Mouse (Mus musculus) cerebral cortex, adult 2 months (tissue): ENCODE results near the gene Fgfr2.

ENCODE experiments used
- WGBS: fragments of 180-500 bp; shearing (Covaris S2); methylation state at CpG from one replicate; pipeline ENCODE4 v1.1.7; 2018; 5-methylcytosine and 5-hydroxymethylcytosine counted together

The Fgfr2 gene

GRCm38 (mm10) chr7:132158321-132159025, 964.7 kb downstream of the Fgfr2 start:
- WGBS, result 47% methylated on average over 9 of the region's 9 CpGs

GRCm38 (mm10) chr7:132154368-132154961, 968.7 kb downstream of the Fgfr2 start, which contains the start of gene Cpxm2:
Cpxm2 (minus strand) TSS chr7:132154739.
- 12% methylated on average over 36 of the region's 43 CpGs for WGBS

DNA sequence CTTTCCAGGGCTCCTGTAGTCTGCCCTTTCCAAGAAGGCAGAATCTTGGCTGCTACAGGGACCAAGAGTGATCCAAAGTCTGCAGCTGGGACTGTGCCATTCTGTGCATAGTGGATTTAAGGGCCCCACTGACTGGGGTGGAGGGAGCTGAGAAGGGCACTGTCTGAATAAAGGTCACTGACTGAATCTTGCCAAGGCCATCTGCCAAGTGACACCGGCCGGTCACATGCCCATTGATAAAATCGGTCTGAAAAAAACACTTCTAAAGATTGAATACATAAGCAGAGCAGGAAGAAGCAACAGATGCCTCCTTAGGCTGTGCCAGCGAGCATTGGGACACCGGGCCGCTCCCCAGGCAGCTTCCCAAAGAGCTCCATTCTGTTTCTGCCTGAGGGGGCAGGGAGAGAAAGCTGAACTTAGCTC, 969.4 kb downstream of the Fgfr2 start:
- 18% methylated on average over 6 of the region's 6 CpGs for WGBS

DNA sequence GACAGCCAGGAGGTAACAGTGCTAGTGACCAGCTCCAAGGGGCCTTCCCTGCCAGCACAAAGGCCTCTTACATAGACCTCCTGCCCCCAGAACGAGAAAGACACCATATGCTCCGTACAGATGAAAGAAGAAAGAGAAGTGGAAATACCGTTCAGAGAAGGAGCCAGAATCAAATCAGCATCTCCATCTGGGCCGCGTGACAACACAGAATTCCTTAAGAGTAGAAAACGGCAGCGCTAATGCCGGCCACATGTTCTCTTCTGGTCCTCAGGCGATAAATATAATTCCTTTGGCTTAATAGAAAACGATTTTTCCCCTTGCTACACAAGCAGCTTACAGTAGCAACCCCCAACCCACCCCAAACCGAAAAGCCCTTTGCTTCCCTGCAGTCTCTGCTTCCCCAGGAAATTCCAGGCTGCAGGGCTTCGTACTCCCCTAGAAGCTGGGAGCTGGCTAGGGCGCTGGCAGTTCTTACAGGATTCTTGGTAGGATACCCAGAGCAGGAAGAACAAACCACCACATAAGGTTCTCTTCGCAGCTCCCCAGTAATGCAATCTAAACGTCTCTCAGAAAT, 977.8 kb downstream of the Fgfr2 start:
- 58% methylated on average over 15 of the region's 15 CpGs for WGBS

- 63% methylated on average over 6 of the region's 6 CpGs for WGBS
These were observed 994.5 kb downstream of the Fgfr2 start for GRCm38 (mm10) chr7:132128687-132129086.

GRCm38 (mm10) chr7:132124948-132125347, 998.2 kb downstream of the Fgfr2 start:
- WGBS, result 54% methylated on average over 7 of the region's 7 CpGs

DNA sequence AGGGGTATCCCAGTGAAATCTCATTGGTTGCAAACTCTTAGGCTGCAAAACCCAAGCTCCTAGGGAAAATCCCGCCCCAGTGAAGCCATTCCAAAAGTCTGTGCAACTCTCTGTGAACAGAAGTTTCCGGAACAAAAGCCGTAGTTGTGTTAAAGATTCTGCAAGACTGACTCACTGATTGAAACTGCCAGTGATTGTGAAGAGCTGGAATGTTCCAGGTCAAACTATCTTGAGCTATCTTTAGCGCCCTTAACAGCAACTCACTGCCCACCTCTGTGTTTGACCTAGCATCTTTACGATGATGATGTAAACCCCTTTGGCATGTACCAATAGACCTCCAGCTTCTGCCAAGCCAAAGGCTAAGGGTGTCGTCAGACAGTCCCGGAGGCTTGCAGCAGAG, 999.9 kb downstream of the Fgfr2 start:
- 67% methylated on average over 7 of the region's 7 CpGs for WGBS

DNA sequence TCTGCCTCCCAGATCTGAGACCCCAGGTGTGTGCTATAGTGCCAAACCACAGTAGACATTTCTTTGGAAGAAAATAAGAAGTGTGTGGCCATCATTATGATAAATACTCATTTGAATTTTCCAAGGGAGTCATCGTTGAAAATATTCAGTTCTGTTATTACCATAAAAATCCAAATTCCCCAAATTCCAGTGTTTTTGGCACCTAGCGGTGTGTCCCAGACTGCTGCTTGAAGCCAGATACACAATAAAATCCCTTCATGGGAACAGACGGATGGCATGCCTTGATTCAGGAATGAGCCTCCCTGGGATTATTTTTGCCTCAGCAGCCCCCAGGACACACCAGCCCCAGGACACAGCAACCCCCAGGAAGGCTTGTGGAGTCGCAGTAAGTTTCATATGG, 1003.3 kb downstream of the Fgfr2 start:
- 82% methylated on average over 4 of the region's 4 CpGs for WGBS

DNA sequence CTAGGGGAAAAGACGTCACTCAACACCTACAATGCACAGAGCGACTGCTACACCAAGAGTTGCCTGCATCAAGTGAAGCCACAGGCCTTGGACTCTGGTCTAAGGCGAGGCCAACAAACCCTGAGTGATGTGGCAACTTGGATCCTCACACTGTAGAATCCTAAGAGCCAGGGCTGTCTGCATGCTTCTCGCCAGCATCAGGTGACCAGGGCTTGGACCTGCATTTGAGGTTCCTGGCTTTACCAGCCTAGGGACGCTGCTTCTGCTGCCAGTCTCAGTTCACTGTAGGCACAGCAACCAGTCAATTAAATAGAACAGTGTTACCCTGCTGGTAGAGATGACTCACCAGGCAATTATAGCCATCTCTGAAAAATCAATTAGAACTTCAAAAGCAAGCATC, 1011.4 kb downstream of the Fgfr2 start:
- whole genome bisulfite sequencing, result 78% methylated on average over 5 of the region's 5 CpGs

DNA sequence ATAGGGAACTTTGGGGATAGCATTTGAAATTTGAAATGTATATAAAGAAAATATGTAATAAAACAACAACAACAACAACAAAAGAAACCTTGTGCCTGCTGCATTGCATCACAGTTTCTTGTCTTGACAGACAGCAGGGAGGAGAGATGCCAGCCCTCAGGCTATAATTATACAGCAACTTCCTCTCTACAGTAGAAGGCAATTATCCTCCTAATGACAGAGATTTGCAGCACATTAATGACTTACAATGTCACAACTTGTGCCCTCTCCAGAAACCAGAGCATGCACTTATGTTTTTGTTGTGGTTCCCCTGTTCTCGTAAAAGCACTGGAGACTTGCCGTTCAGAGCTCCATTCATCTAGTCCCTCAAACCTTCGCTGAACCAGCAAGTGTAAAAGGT, 1012.8 kb downstream of the Fgfr2 start:
- 84% methylated on average over 3 of the region's 3 CpGs for WGBS

DNA sequence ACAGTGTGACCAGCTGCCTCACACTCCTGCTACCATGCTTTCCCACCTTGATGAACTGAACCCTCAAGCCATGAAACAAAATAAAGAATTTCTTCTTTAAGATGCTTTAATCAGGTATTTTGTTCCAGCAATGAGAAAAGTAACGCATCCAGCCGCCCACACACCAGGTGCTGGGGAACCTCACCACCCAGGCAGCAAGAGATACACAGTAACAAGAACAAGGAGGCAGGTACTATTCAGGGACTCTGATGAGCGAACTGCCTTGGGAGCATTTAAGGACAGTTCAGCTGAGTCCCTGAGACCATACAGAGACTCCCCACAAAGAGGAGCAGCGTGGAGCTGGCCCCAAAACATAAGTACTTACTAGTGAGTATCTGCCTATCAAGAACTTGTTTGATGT, 1016.3 kb downstream of the Fgfr2 start:
- 58% methylated on average over 4 of the region's 4 CpGs for whole genome bisulfite sequencing

DNA sequence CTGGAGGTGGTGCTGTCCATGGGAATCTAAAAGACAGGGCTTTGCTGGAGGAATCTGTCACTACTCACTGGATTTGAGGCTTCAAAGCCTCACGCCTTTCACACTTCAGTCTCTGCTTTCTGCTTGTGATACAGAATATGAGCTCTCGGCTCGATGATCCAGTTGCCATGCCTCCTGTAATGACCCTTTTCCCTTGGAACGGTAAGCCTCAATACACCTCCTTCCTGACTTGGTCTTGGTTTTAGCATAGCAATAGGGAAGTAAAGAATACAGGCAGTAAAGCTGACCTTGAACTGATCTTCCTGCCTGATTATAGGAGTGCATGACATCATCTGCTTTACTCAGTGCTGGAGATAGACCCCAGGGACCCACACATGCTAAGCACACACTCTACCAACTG, 1017.8 kb downstream of the Fgfr2 start:
- WGBS, result 78% methylated on average over 4 of the region's 4 CpGs

- 80% methylated on average over 4 of the region's 4 CpGs for WGBS
These were observed 1024.7 kb downstream of the Fgfr2 start for GRCm38 (mm10) chr7:132098441-132098840.

DNA sequence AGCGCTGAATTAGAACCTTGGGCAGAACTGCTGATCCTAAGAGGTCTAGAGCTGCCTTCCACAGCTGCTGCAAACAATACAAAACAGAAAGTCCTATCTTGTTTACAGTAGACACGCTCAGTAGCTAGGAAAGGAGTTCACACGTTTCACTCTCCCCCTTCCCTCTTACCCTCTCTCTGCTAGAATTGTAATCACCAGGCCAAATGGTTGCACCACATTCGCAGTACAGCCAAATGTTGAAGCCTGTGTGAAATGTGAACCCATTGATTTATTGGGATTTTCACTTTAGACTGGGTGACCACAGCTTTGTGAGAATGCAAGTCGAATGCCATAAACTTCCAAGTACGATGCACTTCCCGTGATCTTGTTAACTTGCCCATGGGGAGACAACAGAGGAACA, 1028.5 kb downstream of the Fgfr2 start:
- 82% methylated on average over 7 of the region's 7 CpGs for WGBS

DNA sequence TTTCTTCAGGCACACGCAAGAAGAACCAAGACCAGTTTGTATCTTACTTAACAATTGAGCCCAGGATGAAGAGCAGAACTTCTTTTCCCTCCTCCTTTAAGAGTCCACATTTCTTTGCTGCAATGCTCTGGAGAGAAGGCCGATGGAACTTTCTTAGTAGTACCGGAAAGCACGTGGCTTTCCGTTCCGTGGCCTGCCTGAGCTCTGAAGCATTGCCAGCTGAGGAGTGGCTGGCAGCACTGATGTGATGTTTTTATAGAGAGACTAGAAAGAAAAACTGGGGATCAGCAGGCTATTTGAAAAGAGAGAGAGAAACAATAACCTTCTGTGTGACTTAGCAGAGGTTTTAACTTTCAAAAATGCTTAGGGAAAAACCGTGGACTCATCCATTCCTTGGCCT, 1031.6 kb downstream of the Fgfr2 start:
- 57% methylated on average over 7 of the region's 7 CpGs for WGBS

DNA sequence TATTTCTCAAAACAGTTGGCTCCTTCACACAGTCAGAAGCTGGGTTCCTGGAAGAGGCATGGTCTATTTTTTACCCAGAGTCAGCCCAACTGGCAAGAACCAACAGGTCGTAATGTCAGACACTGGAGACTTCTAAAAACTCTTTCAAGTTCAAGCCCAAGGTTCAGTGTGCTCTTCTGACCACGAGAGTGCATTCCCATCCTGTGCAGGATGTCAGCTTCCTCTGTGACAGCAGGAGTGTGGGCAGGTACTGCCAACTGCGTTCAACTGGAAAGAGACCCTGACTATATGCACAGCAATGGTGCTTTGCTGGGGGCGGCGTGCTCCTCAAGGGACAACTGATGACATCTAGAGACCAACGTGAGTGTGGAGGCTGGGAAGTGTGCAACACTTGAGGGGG, 1034.5 kb downstream of the Fgfr2 start:
- 43% methylated on average over 6 of the region's 6 CpGs for WGBS

DNA sequence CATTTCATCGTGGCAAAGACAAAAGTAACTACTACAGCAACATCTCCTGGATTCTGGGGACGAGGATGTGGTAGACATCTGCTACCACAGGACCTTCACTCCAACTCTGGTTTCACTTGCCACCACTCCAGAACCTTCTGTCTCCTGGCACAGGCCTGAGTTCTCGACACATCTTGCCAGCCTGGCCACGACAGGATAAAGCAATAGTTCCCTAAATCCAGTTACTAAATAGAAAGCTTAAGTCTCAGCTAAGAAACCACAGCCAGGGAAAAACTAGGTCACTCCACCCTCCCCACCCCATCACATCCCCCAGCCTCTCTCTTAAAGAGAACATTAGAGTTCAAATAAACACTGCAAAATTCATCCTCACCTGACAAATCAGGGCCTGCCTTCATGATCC, 1035.0 kb downstream of the Fgfr2 start:
- 31% methylated on average over 4 of the region's 4 CpGs for WGBS

DNA sequence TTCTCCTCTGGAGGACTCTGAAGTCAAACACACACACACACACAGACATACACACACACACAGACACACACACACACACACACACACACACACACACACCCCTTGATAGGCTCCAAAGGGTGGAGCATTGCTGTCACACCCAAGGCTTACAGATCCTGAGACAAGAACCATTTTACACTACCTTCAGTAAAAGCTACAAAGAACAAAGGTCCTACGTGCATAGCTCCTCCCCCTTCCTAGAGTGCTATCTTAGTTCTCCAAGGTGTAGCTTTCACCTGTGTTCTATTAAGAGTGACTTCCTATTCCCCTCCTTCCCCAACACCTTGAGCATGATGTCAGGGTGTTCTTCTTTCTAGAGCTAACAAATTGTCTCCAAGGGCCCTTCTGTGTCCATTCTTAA, 1047.3 kb downstream of the Fgfr2 start:
- WGBS, result 86% methylated on average over 1 of the region's 1 CpGs

- WGBS, result 37% methylated on average over 3 of the region's 3 CpGs
These were observed 1048.6 kb downstream of the Fgfr2 start for GRCm38 (mm10) chr7:132074503-132074902.

DNA sequence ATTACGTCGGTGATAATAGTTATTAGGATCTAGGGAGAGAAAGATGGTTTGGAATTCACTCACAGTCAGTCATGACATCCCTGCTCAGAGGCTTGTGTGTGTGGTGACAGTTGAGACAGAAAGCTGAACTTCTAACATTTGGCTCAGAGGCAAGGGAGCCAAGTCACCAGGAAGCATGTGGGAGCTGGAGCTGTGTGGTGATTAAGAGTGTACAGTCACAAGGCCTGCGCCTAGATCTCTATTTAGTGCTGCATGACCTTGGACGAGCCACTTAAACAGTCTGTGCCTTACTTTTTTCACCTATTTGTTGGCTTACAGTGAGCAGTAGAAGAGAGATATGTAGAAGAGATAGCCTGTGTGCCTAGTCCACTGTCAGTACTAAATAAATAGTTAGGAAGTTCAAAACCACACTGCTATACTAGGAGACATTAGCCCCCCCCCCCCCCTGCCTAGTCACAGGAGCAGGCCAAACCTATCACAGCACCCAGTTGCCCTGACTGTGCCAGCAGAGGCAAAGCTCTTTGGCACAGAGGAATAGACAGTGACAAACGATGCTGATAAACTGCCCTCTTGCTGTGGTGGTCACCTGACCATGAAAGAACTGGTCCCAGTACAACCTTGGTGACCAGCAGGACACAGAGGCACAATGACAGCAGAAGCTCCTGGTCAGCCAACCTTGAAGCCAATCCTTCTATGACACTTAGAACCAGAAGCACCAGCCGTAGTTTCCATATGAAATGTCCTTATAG, 1052.1 kb downstream of the Fgfr2 start:
- WGBS, result 90% methylated on average over 6 of the region's 6 CpGs

DNA sequence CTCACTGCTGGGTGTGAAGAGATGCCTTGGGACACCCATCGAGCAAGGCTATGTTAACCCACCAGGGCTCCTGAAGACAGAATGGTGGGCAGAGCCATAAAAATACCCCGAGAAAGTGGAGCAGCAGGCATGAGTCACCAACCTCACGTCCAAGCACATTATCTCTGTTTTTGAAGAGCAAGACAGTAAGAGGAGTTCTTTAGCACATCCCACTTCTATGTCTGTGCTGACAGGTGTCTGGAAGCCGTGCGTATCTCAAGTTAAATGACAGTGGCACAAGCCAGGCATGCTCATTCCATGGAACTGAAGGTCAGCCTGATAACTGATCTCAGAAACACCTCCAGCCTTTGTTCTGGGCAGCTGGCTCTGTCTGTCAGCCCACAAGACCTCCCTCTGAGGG, 1055.2 kb downstream of the Fgfr2 start:
- WGBS, result 58% methylated on average over 5 of the region's 5 CpGs

DNA sequence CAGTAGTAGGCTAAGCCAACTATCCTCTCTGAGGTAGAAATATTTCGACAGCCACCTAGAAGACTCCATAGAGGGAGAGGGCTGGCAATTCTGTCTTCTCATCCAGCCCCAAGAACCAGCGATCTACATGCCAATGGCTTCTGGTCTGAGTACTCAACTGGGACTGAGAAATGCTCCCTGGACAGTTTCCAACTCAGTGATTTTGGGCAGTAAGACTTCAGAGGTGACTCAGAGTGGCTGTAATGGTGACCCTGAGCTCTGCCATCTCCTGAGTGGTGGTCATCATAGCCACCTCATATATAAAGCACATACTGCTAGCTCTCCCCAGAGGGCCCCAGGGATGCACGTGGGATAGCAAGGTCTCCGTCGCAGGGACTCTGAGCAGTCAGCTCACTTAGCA, 1055.6 kb downstream of the Fgfr2 start:
- WGBS, result 57% methylated on average over 5 of the region's 5 CpGs

DNA sequence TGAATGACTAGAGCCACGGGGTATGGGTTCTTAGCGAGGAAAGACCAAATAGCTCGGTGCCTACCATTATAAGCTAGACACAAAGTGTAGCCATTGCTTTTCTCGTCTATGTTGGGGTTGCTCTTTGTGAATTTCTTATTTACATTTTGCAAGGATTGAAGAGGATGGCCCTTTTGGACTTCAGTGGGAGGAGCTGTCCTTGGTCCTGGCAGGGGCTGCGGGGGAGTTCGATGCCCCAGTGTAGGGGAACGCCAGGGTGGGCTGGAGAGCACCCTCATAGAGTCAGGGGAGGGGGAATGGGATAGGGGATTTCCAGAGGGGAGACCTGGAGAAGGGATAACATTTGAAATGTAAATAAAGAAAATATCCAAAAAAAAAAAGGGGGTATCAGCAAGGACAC, 1063.0 kb downstream of the Fgfr2 start:
- 87% methylated on average over 7 of the region's 7 CpGs for WGBS
